Mouse (Mus musculus) lung, postnatal 0 days (tissue): ENCODE measurements around the gene Efcab7.

ENCODE experiments used
- CTCF ChIP-seq: IDR thresholded peaks from 2 replicates; pipeline ENCODE4 v1.5.1; 2016; ENCODE audit warnings: antibody characterized with exemption, mild to moderate bottlenecking
- EP300 ChIP-seq: IDR thresholded peaks from 2 replicates; pipeline ENCODE4 v1.6.1; 2016; ENCODE audit warnings: antibody characterized with exemption, mild to moderate bottlenecking, control low read depth

GRCm38 (mm10) chr4:99944606-99945005, 115.6 kb downstream of the Efcab7 start:
- TF ChIP-seq EP300 (no peak), CTCF (no peak)
